Mouse (Mus musculus) kidney, postnatal 0 days (tissue): Measurements from ENCODE around the gene Hdac4. TPM values are rescaled to one million over a fixed set of nuclear protein-coding genes. Genes with fewer than 3 reads are reported as not detected.

Source experiments
- ATAC-seq: fragments of 200-750 bp; cut with Nextera tagmentation; replicated peaks from 2 replicates; pipeline ENCODE4 v1.8.0; 2017; ENCODE audit warnings: low read depth, moderate number of reproducible peaks, moderate TSS enrichment, moderate library complexity; ENCODE audit not compliant: low FRiP score
- DNase-seq: peaks from one replicate; pipeline ENCODE4 v3.0.0-alpha.2; 2016; ENCODE audit warnings: low spot score
- H3K27ac ChIP-seq: fragments of 300-500 bp; sonication (generic); 2 replicates; pipeline ENCODE4 v1.5.1; 2014; ENCODE audit warnings: mild to moderate bottlenecking
- H3K27me3 ChIP-seq: fragments of 300-500 bp; sonication (generic); 2 replicates; pipeline ENCODE4 v1.6.1; 2014; ENCODE audit warnings: low read length, mixed read lengths; ENCODE audit not compliant: insufficient read depth
- H3K36me3 ChIP-seq: fragments of 300-500 bp; sonication (generic); 2 replicates; pipeline ENCODE4 v1.6.1; 2014; ENCODE audit warnings: low read length, mixed read lengths; ENCODE audit not compliant: insufficient read depth
- H3K4me1 ChIP-seq: fragments of 300-500 bp; sonication (generic); replicated peaks from 2 replicates; pipeline ENCODE4 v1.6.1; 2014; ENCODE audit warnings: antibody characterized with exemption, low read length, mixed read lengths; ENCODE audit not compliant: insufficient read depth
- H3K4me2 ChIP-seq: fragments of 300-500 bp; sonication (generic); 2 replicates; pipeline ENCODE4 v1.6.1; 2014; ENCODE audit warnings: mild to moderate bottlenecking, low read length, moderate library complexity, mixed read lengths
- H3K4me3 ChIP-seq: fragments of 300-500 bp; sonication (generic); replicated peaks from 2 replicates; pipeline ENCODE4 v1.5.1; 2014; ENCODE audit warnings: low read depth, low read length
- H3K9ac ChIP-seq: fragments of 300-500 bp; sonication (generic); 2 replicates; pipeline ENCODE4 v1.6.1; 2014; ENCODE audit warnings: low read depth, low read length
- H3K9me3 ChIP-seq: fragments of 300-500 bp; sonication (generic); replicated peaks from 2 replicates; pipeline ENCODE4 v1.6.1; 2016; ENCODE audit warnings: low read length, inconsistent platforms, mixed read lengths
- CTCF ChIP-seq: IDR thresholded peaks from 2 replicates; pipeline ENCODE4 v1.5.1; 2016; ENCODE audit warnings: antibody characterized with exemption, low read depth, mild to moderate bottlenecking, moderate library complexity
- WGBS: fragments of 180-500 bp; shearing (Covaris S2); extraction: QIAGEN DNeasy Blood & Tissue Kit; methylation state at CpG from one replicate; pipeline ENCODE4 v1.1.7; 2014; 5-methylcytosine and 5-hydroxymethylcytosine counted together
- polyA plus RNA-seq: library from polyadenylated mRNA; unstranded; fragments of >200 nt; fragmentation: Nextera tagmentation; extraction: Ambion mirVana; gene quantifications from 2 replicates; pipeline ENCODE4 v1.2.1, GENCODE M21; 2015

The Hdac4 gene
- polyA plus RNA-seq, 1 experiment from 2014 or later, result 13.9 TPM

DNA sequence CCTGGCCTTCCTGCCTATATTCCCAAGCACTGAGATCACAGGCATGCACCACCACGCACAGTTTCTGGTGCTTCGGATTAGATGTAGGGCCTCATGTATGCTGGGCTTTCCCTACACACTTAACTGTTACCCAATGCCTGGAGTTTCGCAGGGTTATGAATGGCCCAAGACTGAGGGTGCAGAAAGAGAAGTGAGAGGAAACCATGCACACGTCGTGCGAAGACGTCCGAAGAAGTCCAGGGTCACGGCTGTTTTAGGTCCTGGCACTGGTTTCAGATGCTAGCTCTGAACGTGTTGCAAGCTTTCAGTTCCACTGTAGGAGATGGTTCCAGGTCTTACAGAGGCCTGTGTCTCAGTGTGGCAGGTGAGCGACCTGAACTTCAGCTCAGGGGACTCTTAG, 21.2 kb upstream of the Hdac4 start:
- no peak overlapping the region for H3K27ac ChIP-seq
- H3K27me3 ChIP-seq, result no peaks in the 10 kb centered on the region
- 73% methylated on average over 11 of the region's 11 CpGs for WGBS
- peaks cover 5% of the 10 kb centered on the region; the same call in 1 of the 2 replicates for H3K4me1 ChIP-seq
- H3K4me2 ChIP-seq, result no peak overlapping the region
- ATAC-seq (no peak), DNase-seq (no peak)
- H3K9ac ChIP-seq, result no peak overlapping the region
- H3K9me3 ChIP-seq, result no peaks in the 10 kb centered on the region
- H3K36me3 ChIP-seq, result no peaks in the 10 kb centered on the region
- H3K4me3 ChIP-seq, result no peak overlapping the region
- TF ChIP-seq CTCF, result no peak

DNA sequence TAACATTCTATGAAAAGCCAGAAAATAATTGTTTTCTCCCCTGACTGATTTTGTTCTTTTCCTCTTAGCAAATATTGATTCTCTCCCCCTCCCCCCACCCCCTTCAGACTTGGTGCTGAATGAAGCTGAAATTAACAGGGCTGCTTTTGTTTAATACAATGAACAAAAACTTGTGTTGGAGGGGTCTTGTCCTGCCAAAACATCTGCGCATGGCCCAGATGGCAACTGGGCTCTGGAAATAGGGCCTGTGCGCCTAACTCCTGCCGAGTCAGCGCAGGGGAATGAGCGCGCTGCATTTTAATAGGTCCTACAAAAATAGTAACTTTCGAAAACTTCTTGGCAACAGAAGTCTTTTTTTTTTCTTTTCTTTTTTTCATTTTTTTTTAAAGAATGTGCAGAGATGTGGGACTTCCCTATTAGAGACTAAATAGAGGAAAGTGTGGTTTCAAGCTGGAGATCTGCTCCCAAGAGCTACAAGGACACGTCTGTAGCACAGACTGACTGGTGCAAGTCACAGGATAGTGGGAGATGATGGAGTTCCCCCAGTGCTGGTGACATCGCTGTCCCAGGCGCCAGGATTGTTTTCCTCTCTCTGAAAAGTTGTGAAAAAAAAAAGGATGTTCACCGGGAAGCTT, 20.6 kb upstream of the Hdac4 start:
- H3K27ac ChIP-seq, result no peak overlapping the region
- ATAC-seq (no peak), DNase-seq (peak; percentile 40)
- peaks cover 5% of the 10 kb centered on the region; the same call in 1 of the 2 replicates for H3K4me1 ChIP-seq
- no peak overlapping the region for H3K4me2 ChIP-seq
- TF ChIP-seq CTCF, result no peak
- H3K9ac ChIP-seq, result no peak overlapping the region
- no peaks in the 10 kb centered on the region for H3K27me3 ChIP-seq
- WGBS, result 62% methylated on average over 11 of the region's 11 CpGs
- no peaks in the 10 kb centered on the region for H3K9me3 ChIP-seq
- H3K4me3 ChIP-seq, result no peak overlapping the region
- no peaks in the 10 kb centered on the region for H3K36me3 ChIP-seq

DNA sequence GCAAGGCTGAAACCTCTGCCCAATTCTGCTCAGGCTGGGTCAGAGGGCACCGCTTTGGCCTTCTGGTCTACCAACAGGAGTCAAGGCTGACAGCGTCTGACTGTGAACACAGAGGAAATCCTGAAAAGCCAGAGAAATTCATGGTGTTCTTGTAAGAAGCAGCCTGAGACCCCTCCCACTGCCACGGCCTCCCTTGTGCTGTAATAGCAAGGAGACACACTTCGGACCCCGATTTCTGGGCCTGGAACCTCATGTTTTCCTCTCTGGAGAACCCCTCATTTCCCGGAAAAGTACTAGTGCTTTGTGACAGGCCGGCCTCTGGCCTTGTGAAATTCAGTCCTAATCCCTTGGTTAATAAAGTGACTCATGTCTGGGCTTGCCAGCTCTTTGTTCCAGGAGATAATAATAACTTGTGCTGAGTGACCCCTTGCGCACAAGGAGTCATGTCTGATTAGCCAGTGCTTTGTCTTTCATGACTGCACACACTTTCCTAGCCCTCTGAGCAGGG, 19.7 kb upstream of the Hdac4 start:
- ATAC-seq, result no peak
- H3K36me3 ChIP-seq, result no peaks in the 10 kb centered on the region
- H3K27ac ChIP-seq, result no peak overlapping the region
- H3K4me2 ChIP-seq, result no peak overlapping the region
- H3K9me3 ChIP-seq, result no peaks in the 10 kb centered on the region
- peaks cover 5% of the 10 kb centered on the region; the same call in 1 of the 2 replicates for H3K4me1 ChIP-seq
- H3K27me3 ChIP-seq, result no peaks in the 10 kb centered on the region
- no peak overlapping the region for H3K4me3 ChIP-seq
- no peak for TF ChIP-seq CTCF
- no peak for DNase-seq
- no peak overlapping the region for H3K9ac ChIP-seq
- 87% methylated on average over 8 of the region's 8 CpGs for WGBS

DNA sequence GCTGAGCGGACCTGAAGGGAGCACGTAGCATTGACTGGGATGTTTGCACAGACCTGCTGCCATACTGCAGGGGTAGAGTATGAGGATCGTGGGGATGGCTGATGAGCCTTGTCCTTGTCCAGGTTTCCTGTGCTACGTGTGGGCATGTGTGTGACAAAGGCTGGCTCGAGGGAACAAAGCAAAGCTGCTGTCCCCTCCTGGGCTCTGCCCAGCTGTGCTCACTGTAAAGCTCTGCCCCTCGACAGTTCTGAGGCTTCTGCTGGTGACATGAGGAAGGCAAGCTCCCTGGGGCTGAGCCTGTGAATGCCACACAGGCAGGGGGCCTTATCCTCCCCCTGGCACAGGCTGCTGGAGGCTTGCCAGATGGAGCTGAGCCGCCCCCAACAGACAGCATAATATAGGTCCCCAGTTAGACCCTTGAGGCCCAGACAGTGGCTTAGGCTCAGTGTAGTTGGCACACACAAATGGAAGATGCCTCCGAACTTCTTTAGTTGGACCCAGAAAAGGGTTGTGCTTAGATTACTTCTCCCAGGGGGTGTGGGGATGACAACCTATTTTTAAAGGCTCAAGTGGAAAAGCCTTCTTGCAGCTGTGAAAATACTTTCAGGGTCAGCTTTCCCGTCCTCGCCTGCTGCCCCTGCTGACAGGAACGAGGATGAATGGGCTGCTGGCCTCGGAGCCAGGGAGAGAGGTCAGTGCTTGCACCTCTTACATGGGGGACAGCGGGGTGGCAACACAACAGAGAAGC, 16.7 kb upstream of the Hdac4 start:
- Histone ChIP-seq H3K4me2 (no peak overlapping the region), H3K36me3 (no peaks in the 10 kb centered on the region), H3K27ac (no peak overlapping the region), H3K27me3 (no peaks in the 10 kb centered on the region), H3K9ac (no peak overlapping the region), H3K4me1 (peaks cover 5% of the 10 kb centered on the region; the same call in 1 of the 2 replicates), H3K9me3 (no peaks in the 10 kb centered on the region), H3K4me3 (no peak overlapping the region)
- peak; percentile 49 for ATAC-seq
- no peak; the same call in 1 of the 2 replicates for TF ChIP-seq CTCF
- WGBS, result 26% methylated on average over 13 of the region's 13 CpGs
- DNase-seq, result peak; percentile 72

DNA sequence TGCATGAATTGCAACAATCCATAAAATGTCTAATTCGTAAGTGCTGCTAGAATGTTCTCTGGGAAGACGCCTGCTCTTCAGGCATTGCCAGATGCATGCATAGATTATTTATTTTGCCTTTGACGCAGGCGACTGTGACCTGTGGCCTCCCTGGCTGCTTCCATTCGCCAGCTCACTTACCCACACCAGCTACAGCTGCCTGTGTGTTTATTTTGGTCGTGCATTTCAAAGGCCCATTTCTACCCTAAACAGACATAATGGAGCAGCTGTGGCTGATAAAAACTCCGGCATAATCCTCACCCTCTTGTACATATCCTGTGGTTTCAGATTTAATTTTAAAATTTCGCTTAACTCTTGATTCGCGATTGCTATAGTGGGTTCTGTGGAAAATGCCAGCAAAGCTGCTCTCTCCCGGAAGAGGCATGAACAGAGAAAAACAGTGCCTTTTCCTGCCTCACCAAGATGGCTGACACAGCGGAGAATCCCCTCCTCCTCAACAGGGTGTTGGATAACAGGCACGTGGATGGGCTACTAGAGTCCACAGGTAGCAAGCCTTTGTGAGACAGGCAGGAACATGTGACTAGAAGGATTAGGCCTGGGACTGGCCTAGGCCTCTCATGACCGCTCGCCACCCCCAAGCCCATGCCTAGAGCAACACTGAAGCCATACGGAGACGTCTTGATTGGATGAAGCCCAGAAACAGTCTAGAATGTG, 7.3 kb upstream of the Hdac4 start:
- Histone ChIP-seq H3K4me2 (no peak overlapping the region), H3K36me3 (no peaks in the 10 kb centered on the region), H3K27ac (no peak overlapping the region), H3K4me1 (no peaks in the 10 kb centered on the region), H3K9ac (no peak overlapping the region), H3K27me3 (no peaks in the 10 kb centered on the region), H3K9me3 (no peaks in the 10 kb centered on the region), H3K4me3 (no peak overlapping the region)
- TF ChIP-seq CTCF, result no peak
- ATAC-seq (no peak), DNase-seq (no peak)
- WGBS, result 71% methylated on average over 17 of the region's 17 CpGs

- Histone ChIP-seq H3K4me1 (no peaks in the 10 kb centered on the region), H3K27me3 (no peaks in the 10 kb centered on the region), H3K36me3 (no peaks in the 10 kb centered on the region), H3K27ac (no peak overlapping the region), H3K4me3 (no peak overlapping the region), H3K9me3 (no peaks in the 10 kb centered on the region), H3K9ac (no peak overlapping the region), H3K4me2 (no peak overlapping the region)
- ATAC-seq, result no peak
- DNase-seq, result no peak
- WGBS, result 81% methylated on average over 3 of the region's 3 CpGs
- no peak for TF ChIP-seq CTCF
These were observed 5.0 kb downstream of the Hdac4 start for GRCm38 (mm10) chr1:92190463-92190862.
